Mouse (Mus musculus) liver, embryonic 16.5 days (tissue): ENCODE results near the gene Zcchc18. TPM values are rescaled to one million over a fixed set of nuclear protein-coding genes. Genes with fewer than 3 reads are reported as not detected.

ENCODE experiments used
- ATAC-seq: fragments of 200-750 bp; cut with Nextera tagmentation; 2 replicates; pipeline ENCODE4 v1.8.0; 2017; ENCODE audit warnings: low read depth, mild to moderate bottlenecking, moderate number of reproducible peaks, moderate library complexity
- H3K27ac ChIP-seq: fragments of 300-500 bp; sonication (generic); 2 replicates; pipeline ENCODE4 v1.5.1; 2014; ENCODE audit warnings: mild to moderate bottlenecking, low read length
- H3K27me3 ChIP-seq: fragments of 300-500 bp; sonication (generic); 2 replicates; pipeline ENCODE4 v1.6.1; 2014; ENCODE audit warnings: low read depth, low read length, mixed read lengths; ENCODE audit not compliant: control insufficient read depth, insufficient read depth
- H3K36me3 ChIP-seq: fragments of 300-500 bp; sonication (generic); 2 replicates; pipeline ENCODE4 v1.6.1; 2014; ENCODE audit warnings: mild to moderate bottlenecking; ENCODE audit not compliant: control insufficient read depth, insufficient read depth
- H3K4me1 ChIP-seq: fragments of 300-500 bp; sonication (generic); 2 replicates; pipeline ENCODE4 v1.6.1; 2014; ENCODE audit warnings: low read depth, low read length, mixed read lengths; ENCODE audit not compliant: control insufficient read depth
- H3K4me2 ChIP-seq: fragments of 300-500 bp; sonication (generic); 2 replicates; pipeline ENCODE4 v1.6.1; 2014; ENCODE audit warnings: low read depth, low read length, mixed read lengths
- H3K4me3 ChIP-seq: fragments of 300-500 bp; sonication (generic); 2 replicates; pipeline ENCODE4 v1.5.1; 2014; ENCODE audit warnings: low read depth, mild to moderate bottlenecking, low read length
- H3K9ac ChIP-seq: fragments of 300-500 bp; sonication (generic); 2 replicates; pipeline ENCODE4 v1.6.1; 2014; ENCODE audit warnings: low read depth, low read length
- H3K9me3 ChIP-seq: fragments of 300-500 bp; sonication (generic); replicated peaks from 2 replicates; pipeline ENCODE4 v1.6.1; 2016; ENCODE audit warnings: low read length; ENCODE audit not compliant: control insufficient read depth
- WGBS: fragments of 180-500 bp; shearing (Covaris S2); extraction: QIAGEN DNeasy Blood & Tissue Kit; methylation state at CpG from one replicate; pipeline ENCODE4 v1.1.7; 2014; ENCODE audit not compliant: insufficient replicate concordance; 5-methylcytosine and 5-hydroxymethylcytosine counted together
- polyA plus RNA-seq: library from polyadenylated mRNA; unstranded; fragments of >200 nt; fragmentation: Nextera tagmentation; extraction: Ambion mirVana; gene quantifications from 2 replicates; pipeline ENCODE4 v1.2.1, GENCODE M21; 2015

The Zcchc18 gene
- polyA plus RNA-seq, 1 experiment from 2014 or later = 0.19 TPM

DNA sequence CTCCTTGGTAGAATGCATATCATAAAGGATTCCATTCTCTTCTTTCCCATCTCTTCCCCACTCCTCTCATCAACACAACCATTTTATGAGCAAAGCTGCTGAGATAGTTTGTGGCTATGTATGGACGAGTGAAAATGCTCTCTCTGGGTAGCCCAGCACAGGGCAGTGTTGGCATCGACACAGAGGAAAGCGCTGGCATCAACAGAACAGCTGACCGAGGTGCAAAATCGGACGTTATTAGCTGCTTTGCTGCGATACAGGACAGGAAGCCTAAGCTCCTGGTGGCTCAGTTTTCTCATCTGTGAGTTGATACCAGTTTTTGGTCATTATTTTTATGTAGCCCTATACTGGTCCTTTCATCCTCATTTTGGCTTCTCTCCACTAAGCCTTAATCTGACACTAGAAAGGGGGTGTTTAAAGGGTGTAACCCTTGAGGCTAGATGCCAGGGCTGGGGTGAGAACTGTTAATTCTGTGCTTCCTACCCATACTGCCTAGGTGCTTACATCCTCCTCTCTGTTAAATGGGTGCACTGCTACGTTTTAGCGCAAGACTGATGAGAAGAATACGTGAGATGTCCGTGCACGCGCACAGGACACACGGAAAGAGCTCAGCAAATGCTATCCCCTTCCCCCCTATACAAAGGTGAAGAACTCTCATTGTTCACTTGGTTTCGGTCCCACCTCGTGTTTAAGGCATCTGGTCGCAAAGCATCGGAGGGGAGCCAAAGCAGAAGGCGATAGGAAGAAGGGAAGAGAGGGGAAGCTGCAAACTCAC lies 577 bp upstream of the Zcchc18 start:
- no peak for ATAC-seq
- H3K9me3 ChIP-seq = no peaks in the 10 kb centered on the region
- no peaks in the 10 kb centered on the region for H3K4me1 ChIP-seq
- peaks cover 16% of the 10 kb centered on the region for H3K27me3 ChIP-seq
- WGBS = 28% methylated on average over 19 of the region's 19 CpGs
- H3K4me3 ChIP-seq = no peak overlapping the region
- H3K4me2 ChIP-seq = peak overlapping the region; percentile 12; the same call in 1 of the 2 replicates
- H3K36me3 ChIP-seq = no peaks in the 10 kb centered on the region
- H3K27ac ChIP-seq = no peak overlapping the region
- H3K9ac ChIP-seq = no peak overlapping the region

DNA sequence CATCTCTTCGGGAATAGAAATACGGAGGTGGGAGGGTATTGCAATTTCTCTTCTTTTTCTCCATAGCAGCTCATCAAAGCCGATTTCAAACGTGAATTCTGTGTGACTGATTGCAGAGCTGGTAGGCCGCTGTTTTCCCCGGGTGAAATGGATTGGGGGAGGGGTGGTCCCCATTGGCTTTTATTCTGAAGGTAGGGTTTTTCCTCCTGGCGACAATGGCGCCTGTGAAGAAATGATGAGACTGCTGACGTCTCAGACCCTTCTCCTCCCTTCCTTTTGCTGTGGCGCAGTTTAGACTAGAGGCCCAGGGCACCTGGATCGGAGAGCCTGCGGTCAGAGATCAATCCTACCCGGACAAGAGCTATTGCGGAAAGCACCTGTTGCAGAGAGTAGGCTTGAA lies 686 bp downstream of the Zcchc18 start:
- H3K9ac ChIP-seq = no peak overlapping the region
- 50% methylated on average over 14 of the region's 14 CpGs for WGBS
- ATAC-seq = no peak
- no peak overlapping the region for H3K4me3 ChIP-seq
- H3K4me1 ChIP-seq = no peaks in the 10 kb centered on the region
- no peaks in the 10 kb centered on the region for H3K36me3 ChIP-seq
- peaks cover 16% of the 10 kb centered on the region for H3K27me3 ChIP-seq
- H3K9me3 ChIP-seq = no peaks in the 10 kb centered on the region
- H3K27ac ChIP-seq = no peak overlapping the region
- no peak overlapping the region for H3K4me2 ChIP-seq

DNA sequence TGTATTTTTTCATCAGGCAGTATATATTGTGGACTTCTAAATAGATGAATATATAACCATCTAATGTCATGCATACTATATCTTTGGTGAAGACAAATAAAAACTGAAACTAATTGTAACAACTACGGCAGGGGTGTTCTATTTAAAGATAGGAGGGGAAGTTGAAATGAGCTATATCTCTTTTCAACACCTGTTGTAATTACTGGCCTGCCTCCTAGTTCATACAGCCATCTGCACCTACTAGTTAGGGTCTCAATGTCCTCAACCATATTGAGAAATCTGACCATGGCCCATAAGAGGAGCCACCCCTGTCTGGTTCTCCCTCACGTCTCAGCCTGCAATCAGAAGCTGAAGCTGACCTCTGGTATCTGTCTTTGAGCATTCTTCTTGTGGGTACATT lies 3.3 kb downstream of the Zcchc18 start:
- peaks cover 16% of the 10 kb centered on the region for H3K27me3 ChIP-seq
- H3K4me1 ChIP-seq = no peaks in the 10 kb centered on the region
- 43% methylated on average over 2 of the region's 2 CpGs for WGBS
- no peak overlapping the region for H3K27ac ChIP-seq
- no peak overlapping the region for H3K9ac ChIP-seq
- H3K4me2 ChIP-seq = no peak overlapping the region
- H3K36me3 ChIP-seq = no peaks in the 10 kb centered on the region
- no peaks in the 10 kb centered on the region for H3K9me3 ChIP-seq
- H3K4me3 ChIP-seq = no peak overlapping the region
- ATAC-seq = no peak

DNA sequence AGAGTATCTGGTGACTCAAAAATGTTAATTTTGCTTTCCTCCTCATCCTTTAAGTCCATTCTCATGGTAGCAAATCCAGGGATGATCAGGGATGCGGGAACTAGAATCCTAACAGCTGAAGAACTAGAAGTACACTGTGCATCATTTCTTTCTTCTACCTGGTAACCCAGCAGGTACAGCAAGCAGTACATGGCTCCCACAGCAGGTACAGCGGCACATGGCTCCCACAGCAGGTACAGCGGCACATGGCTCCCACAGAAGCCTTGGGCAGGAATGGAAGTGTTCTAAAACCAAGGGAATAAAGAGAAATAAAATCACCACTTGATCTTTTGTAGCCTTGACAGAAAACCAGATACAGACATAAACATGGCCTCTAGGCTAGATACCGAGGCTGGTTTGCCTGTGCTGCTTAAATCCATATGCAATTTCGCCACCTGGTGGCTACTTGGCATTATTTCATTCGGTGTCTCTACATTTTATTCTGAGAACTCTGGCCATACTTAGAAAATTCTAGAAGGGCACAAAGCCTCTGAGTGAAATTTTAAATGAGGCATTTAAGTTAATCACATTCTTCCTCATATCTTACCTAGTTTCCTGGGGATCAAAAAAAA lies 22.2 kb downstream of the Zcchc18 start:
- H3K36me3 ChIP-seq = no peaks in the 10 kb centered on the region
- H3K9me3 ChIP-seq = no peaks in the 10 kb centered on the region
- H3K4me2 ChIP-seq = no peak overlapping the region
- no peak for ATAC-seq
- H3K9ac ChIP-seq = no peak overlapping the region
- no peak overlapping the region for H3K4me3 ChIP-seq
- H3K27ac ChIP-seq = no peak overlapping the region
- H3K27me3 ChIP-seq = no peaks in the 10 kb centered on the region
- no peaks in the 10 kb centered on the region for H3K4me1 ChIP-seq
- 46% methylated on average over 6 of the region's 6 CpGs for WGBS

DNA sequence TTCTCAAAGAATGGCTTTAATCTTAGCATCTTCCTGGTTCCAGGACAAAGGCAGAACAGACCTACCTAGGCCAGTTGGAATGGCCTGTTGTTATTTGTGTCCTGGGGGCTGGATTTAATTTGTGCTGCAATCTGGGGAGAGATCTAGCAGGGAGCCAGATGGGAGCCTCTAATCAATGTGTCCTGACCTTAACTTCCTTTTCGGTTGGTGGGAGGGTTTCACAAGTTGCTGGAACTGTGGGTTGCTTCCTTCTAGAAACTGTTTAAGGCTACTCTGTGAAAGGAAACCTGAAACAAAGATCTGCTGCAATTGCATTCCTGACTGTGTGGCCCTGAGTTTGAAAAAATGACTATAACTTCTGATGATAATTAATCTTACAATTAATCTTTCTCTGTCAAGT lies 24.7 kb downstream of the Zcchc18 start:
- Histone ChIP-seq H3K27ac (no peak overlapping the region), H3K9ac (no peak overlapping the region), H3K4me1 (no peaks in the 10 kb centered on the region), H3K27me3 (no peaks in the 10 kb centered on the region), H3K4me3 (no peak overlapping the region), H3K36me3 (no peaks in the 10 kb centered on the region), H3K9me3 (no peaks in the 10 kb centered on the region), H3K4me2 (no peak overlapping the region)
- WGBS = 58% methylated on average over 1 of the region's 1 CpGs
- ATAC-seq = no peak

DNA sequence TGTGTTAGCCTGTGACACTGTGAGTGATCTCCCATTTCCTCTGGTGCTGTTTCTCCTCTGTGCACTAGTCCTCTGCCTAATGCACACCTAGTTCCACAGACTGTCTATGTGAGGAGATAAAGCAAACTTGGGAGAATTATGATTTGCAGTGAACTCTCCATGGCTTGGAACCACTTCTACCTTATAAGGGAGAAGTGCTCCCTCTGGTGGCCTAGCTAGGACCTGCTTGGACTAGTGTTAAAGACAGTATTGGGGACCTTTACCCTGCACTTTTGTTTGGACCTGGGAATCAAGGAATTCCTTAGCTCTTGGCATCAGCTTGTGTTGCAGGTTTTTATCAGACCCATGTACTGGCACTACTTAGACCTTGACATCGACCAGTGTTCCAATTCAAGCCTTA lies 26.4 kb downstream of the Zcchc18 start:
- WGBS = 23% methylated on average over 1 of the region's 1 CpGs
- Histone ChIP-seq H3K4me1 (no peaks in the 10 kb centered on the region), H3K9me3 (no peaks in the 10 kb centered on the region), H3K27ac (no peak overlapping the region), H3K36me3 (no peaks in the 10 kb centered on the region), H3K4me2 (no peak overlapping the region), H3K9ac (no peak overlapping the region), H3K27me3 (no peaks in the 10 kb centered on the region), H3K4me3 (no peak overlapping the region)
- ATAC-seq = 0 out of 2 replicates have a peak, but pooled peaks have one; percentile 35

- no peak for ATAC-seq
- H3K4me1 ChIP-seq = no peaks in the 10 kb centered on the region
- no peaks in the 10 kb centered on the region for H3K27me3 ChIP-seq
- H3K4me3 ChIP-seq = no peak overlapping the region
- no peaks in the 10 kb centered on the region for H3K9me3 ChIP-seq
- no peak overlapping the region for H3K27ac ChIP-seq
- H3K9ac ChIP-seq = no peak overlapping the region
- H3K4me2 ChIP-seq = no peak overlapping the region
- H3K36me3 ChIP-seq = no peaks in the 10 kb centered on the region
- 89% methylated on average over 8 of the region's 8 CpGs for WGBS
Observed at GRCm38 (mm10) chrX:137030916-137031315, 38.0 kb downstream of the Zcchc18 start.

GRCm38 (mm10) chrX:137031726-137032125 lies 38.8 kb downstream of the Zcchc18 start:
- WGBS = 79% methylated on average over 5 of the region's 5 CpGs
- Histone ChIP-seq H3K36me3 (no peaks in the 10 kb centered on the region), H3K9me3 (no peaks in the 10 kb centered on the region), H3K4me3 (no peak overlapping the region), H3K4me2 (no peak overlapping the region), H3K27ac (no peak overlapping the region), H3K4me1 (no peaks in the 10 kb centered on the region), H3K27me3 (no peaks in the 10 kb centered on the region), H3K9ac (no peak overlapping the region)
- no peak for ATAC-seq

DNA sequence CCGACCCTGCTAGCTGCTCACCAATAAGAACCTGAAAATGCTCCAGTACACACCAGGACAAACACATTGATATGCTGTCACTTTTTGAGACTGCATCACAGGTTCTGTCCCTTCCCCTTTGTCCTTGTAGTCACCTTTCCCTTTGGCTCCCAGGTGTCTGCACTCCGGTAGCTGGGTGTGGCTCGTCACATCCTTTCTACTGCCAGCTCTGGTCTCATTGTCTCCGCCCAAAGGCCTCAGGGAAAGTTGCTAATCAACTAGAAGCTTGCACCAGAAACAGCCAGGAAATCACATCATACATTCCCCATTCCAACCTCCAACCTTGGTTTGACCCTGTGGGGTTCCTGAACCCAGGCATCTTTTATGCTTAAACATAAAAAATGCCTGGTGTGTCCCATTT lies 41.4 kb downstream of the Zcchc18 start:
- no peak overlapping the region for H3K27ac ChIP-seq

More for the DNA sequence above, 41.4 kb downstream of the Zcchc18 start:
- no peak for ATAC-seq
- H3K9ac ChIP-seq = no peak overlapping the region
- no peaks in the 10 kb centered on the region for H3K27me3 ChIP-seq
- H3K4me1 ChIP-seq = peaks cover 2% of the 10 kb centered on the region
- 61% methylated on average over 4 of the region's 4 CpGs for WGBS
- no peaks in the 10 kb centered on the region for H3K9me3 ChIP-seq
- no peaks in the 10 kb centered on the region for H3K36me3 ChIP-seq
- no peak overlapping the region for H3K4me3 ChIP-seq
- H3K4me2 ChIP-seq = no peak overlapping the region
